Mouse (Mus musculus) MEL (cell line): ENCODE measurements around the gene Cntrl. TPM values are rescaled to one million over a fixed set of nuclear protein-coding genes. Genes with fewer than 3 reads are reported as not detected.

Experiments
- DNase-seq: peaks from one replicate; pipeline ENCODE4 v3.0.0; 2011; ENCODE audit warnings: low read depth, low spot score
- H3K27ac ChIP-seq: 2 replicates; pipeline ENCODE4 v1.5.1; 2012; ENCODE audit warnings: low read depth, mild to moderate bottlenecking, control low read depth, low read length, moderate library complexity; ENCODE audit not compliant: control insufficient read depth
- H3K27me3 ChIP-seq, 2 experiments: fragments of 150-350 bp in 1 of 2; sonication (generic) in 1 of 2; 2 replicates each; pipeline ENCODE4 v1.6.1; 2012; ENCODE audit warnings: low read length in 2 of 2, mild to moderate bottlenecking in 2 of 2, improper control_type of control experiment in 1 of 2, moderate library complexity in 1 of 2; ENCODE audit not compliant: insufficient read depth in 2 of 2, control insufficient read depth in 1 of 2
- H3K36me3 ChIP-seq, 2 experiments: 2 replicates each; pipeline ENCODE4 v1.6.1; 2012 to 2014; ENCODE audit warnings: low read length in 2 of 2, improper control_type of control experiment in 1 of 2, inconsistent platforms in 1 of 2, mild to moderate bottlenecking in 1 of 2; ENCODE audit not compliant: insufficient read depth in 2 of 2, control insufficient read depth in 1 of 2
- H3K4me1 ChIP-seq, 2 experiments: fragments of 150-350 bp in 1 of 2; sonication (generic) in 1 of 2; 2 replicates each; pipeline ENCODE4 v1.6.1; 2012; ENCODE audit warnings: low read length in 2 of 2, improper control_type of control experiment in 1 of 2, mild to moderate bottlenecking in 1 of 2; ENCODE audit not compliant: insufficient read depth in 2 of 2, control insufficient read depth in 1 of 2
- H3K4me3 ChIP-seq, 2 experiments: fragments of 150-350 bp in 1 of 2; sonication (generic) in 1 of 2; 2 replicates each; pipeline ENCODE4 v1.5.1; 2012; ENCODE audit warnings: low read depth in 2 of 2, low read length in 2 of 2, mild to moderate bottlenecking in 2 of 2, moderate library complexity in 2 of 2, control low read depth in 1 of 2, improper control_type of control experiment in 1 of 2; ENCODE audit not compliant: control insufficient read depth in 1 of 2, insufficient read depth in 1 of 2
- H3K79me2 ChIP-seq: 2 replicates; pipeline ENCODE4 v1.6.1; 2012; ENCODE audit warnings: mild to moderate bottlenecking, low read length, moderate library complexity; ENCODE audit not compliant: control insufficient read depth, poor library complexity, insufficient read depth
- H3K9ac ChIP-seq: 2 replicates; pipeline ENCODE4 v1.6.1; 2012; ENCODE audit warnings: low read depth, mild to moderate bottlenecking, control low read depth, low read length, moderate library complexity; ENCODE audit not compliant: control insufficient read depth, poor library complexity, severe bottlenecking
- H3K9me3 ChIP-seq: fragments of 150-350 bp; sonication (generic); replicated peaks from 2 replicates; pipeline ENCODE4 v1.6.1; 2012; ENCODE audit warnings: mild to moderate bottlenecking, low read length, improper control_type of control experiment, moderate library complexity; ENCODE audit not compliant: insufficient read depth
- BHLHE40 ChIP-seq: IDR thresholded peaks from 2 replicates; pipeline ENCODE4 v1.6.1; 2012; ENCODE audit warnings: low read depth, mild to moderate bottlenecking, inconsistent platforms, low read length, improper control_type of control experiment, borderline replicate concordance
- CHD2 ChIP-seq: IDR thresholded peaks from 2 replicates; pipeline ENCODE4 v1.6.1; 2011; ENCODE audit warnings: low read length, improper control_type of control experiment
- CTCF ChIP-seq, 3 experiments: IDR thresholded peaks in 2 of 3; conservative IDR thresholded peaks in 1 of 3; 2 replicates each; pipeline ENCODE4 v1.5.1; 2011 to 2012; ENCODE audit warnings: low read length in 3 of 3, low read depth in 2 of 3, mild to moderate bottlenecking in 2 of 3, improper control_type of control experiment in 1 of 3, inconsistent platforms in 1 of 3, mixed read lengths in 1 of 3, moderate library complexity in 1 of 3; ENCODE audit not compliant: control insufficient read depth in 1 of 3, insufficient read depth in 1 of 3, poor library complexity in 1 of 3, severe bottlenecking in 1 of 3
- EP300 ChIP-seq, 2 experiments: IDR thresholded peaks; 2 replicates each; pipeline ENCODE4 v1.6.1; 2011; ENCODE audit warnings: improper control_type of control experiment in 2 of 2, low read length in 2 of 2, low read depth in 1 of 2, mild to moderate bottlenecking in 1 of 2
- GATA1 ChIP-seq: IDR thresholded peaks from 2 replicates; pipeline ENCODE4 v1.6.1; 2011; ENCODE audit warnings: low read depth, low read length, improper control_type of control experiment
- MAZ ChIP-seq: IDR thresholded peaks from 2 replicates; pipeline ENCODE4 v1.6.1; 2012; ENCODE audit warnings: low read depth, mild to moderate bottlenecking, inconsistent platforms, low read length, improper control_type of control experiment
- MXI1 ChIP-seq: IDR thresholded peaks from 2 replicates; pipeline ENCODE4 v1.6.1; 2011; ENCODE audit warnings: mild to moderate bottlenecking, low read depth, low read length, improper control_type of control experiment
- MYB ChIP-seq: IDR thresholded peaks from 2 replicates; pipeline ENCODE4 v1.6.1; 2011; ENCODE audit warnings: mild to moderate bottlenecking, low read depth, low read length, improper control_type of control experiment
- POLR2AphosphoS2 ChIP-seq: IDR thresholded peaks from 2 replicates; pipeline ENCODE4 v1.6.1; 2011; ENCODE audit warnings: low read length, improper control_type of control experiment
- POLR2AphosphoS5 ChIP-seq: IDR thresholded peaks from 2 replicates; pipeline ENCODE4 v1.6.1; 2012; ENCODE audit warnings: low read depth, borderline replicate concordance, mild to moderate bottlenecking, inconsistent platforms, low read length, moderate library complexity, mixed read lengths
- RAD21 ChIP-seq: IDR thresholded peaks from 2 replicates; pipeline ENCODE4 v1.6.1; 2011; ENCODE audit warnings: mild to moderate bottlenecking, low read depth, low read length, improper control_type of control experiment
- SIN3A ChIP-seq: IDR thresholded peaks from 2 replicates; pipeline ENCODE4 v1.6.1; 2012; ENCODE audit warnings: low read length, improper control_type of control experiment, inconsistent platforms
- TBP ChIP-seq: IDR thresholded peaks from 2 replicates; pipeline ENCODE4 v1.8.0; 2011; ENCODE audit warnings: low read depth, low read length, improper control_type of control experiment
- USF1 ChIP-seq: IDR thresholded peaks from 2 replicates; pipeline ENCODE4 v1.6.1; 2014; ENCODE audit warnings: low read depth, mild to moderate bottlenecking, inconsistent platforms, low read length, improper control_type of control experiment, moderate library complexity
- USF2 ChIP-seq, 2 experiments: IDR thresholded peaks; 2 replicates each; pipeline ENCODE4 v1.6.1; 2011 to 2012; ENCODE audit warnings: improper control_type of control experiment in 2 of 2, low read length in 2 of 2, borderline replicate concordance in 1 of 2, inconsistent platforms in 1 of 2, low read depth in 1 of 2, mild to moderate bottlenecking in 1 of 2; ENCODE audit not compliant: insufficient read depth in 1 of 2
- ZKSCAN1 ChIP-seq: IDR thresholded peaks from 2 replicates; pipeline ENCODE4 v1.6.1; 2012; ENCODE audit warnings: low read depth, mild to moderate bottlenecking, inconsistent platforms, low read length, improper control_type of control experiment, moderate library complexity
- ZMIZ1 ChIP-seq: IDR thresholded peaks from 2 replicates; pipeline ENCODE4 v1.6.1; 2012; ENCODE audit warnings: low read depth, mild to moderate bottlenecking, inconsistent platforms, low read length, improper control_type of control experiment, moderate library complexity
- polyA plus RNA-seq, 2 experiments: library from polyadenylated mRNA; stranded (reverse) in 1 of 2; unstranded in 1 of 2; fragments of >175 nt in 1 of 2; fragments of >200 nt in 1 of 2; gene quantifications; 2 replicates each; pipeline versions ENCODE4 v1.2.1 to v1.2.4; 2012; ENCODE audit warnings: low replicate concordance in 2 of 2, low read depth in 1 of 2; ENCODE audit not compliant: insufficient read length in 2 of 2, insufficient read depth in 1 of 2, missing spikeins in 1 of 2
- total RNA-seq: library from RNA; depleted of rRNA; stranded (reverse); fragments of 300-350 nt; gene quantifications from 2 replicates; pipeline ENCODE4 v1.2.3, GENCODE M21; 2012

The Cntrl gene
- total and polyA plus RNA-seq, 3 experiments = 17.0 to 24.0 TPM; not detected in 1

- DNase-seq = no peak
- Histone ChIP-seq H3K27ac (no peak overlapping the region), H3K9me3 (no peaks in the 10 kb centered on the region), H3K4me1 (no peaks in the 10 kb centered on the region; a peak in 1 of 4 replicates), H3K27me3 (no peaks in the 10 kb centered on the region), H3K36me3 (peaks cover 0 to 8% of the 10 kb centered on the region in 2 experiments; a peak in 2 of 4 replicates), H3K9ac (no peak overlapping the region), H3K79me2 (no peaks in the 10 kb centered on the region), H3K4me3 (no peak overlapping the region)
- TF ChIP-seq RAD21 (no peak), MAZ (no peak), USF1 (no peak), ZMIZ1 (no peak), MXI1 (no peak), CTCF (IDR thresholded peaks at IDR 0.05 in 2 of 3, conservative IDR thresholded peaks at IDR 0.05 in 1 of 3; ENCODE audit: control insufficient read depth in 1 of 3, insufficient read depth in 1 of 3, low read depth in 2 of 3, low read length in 3 of 3, poor library complexity in 1 of 3, severe bottlenecking in 1 of 3) (no peak)
These were observed 52.7 kb downstream of the Cntrl start for GRCm38 (mm10) chr2:35161846-35162488.

GRCm38 (mm10) chr2:35163396-35163795, 54.1 kb downstream of the Cntrl start:
- DNase-seq = no peak
- H3K9ac ChIP-seq = no peak overlapping the region
- peaks cover 0 to 12% of the 10 kb centered on the region in 2 experiments; a peak in 2 of 4 replicates for H3K36me3 ChIP-seq
- H3K4me3 ChIP-seq = no peak overlapping the region
- TF ChIP-seq CHD2 = no peak
- TF ChIP-seq TBP = no peak
- no peak for TF ChIP-seq USF1
- no peak for TF ChIP-seq POLR2AphosphoS5
- TF ChIP-seq USF2 (IDR thresholded peaks at IDR 0.05; ENCODE audit: borderline replicate concordance in 1 of 2, insufficient read depth in 1 of 2, low read depth in 1 of 2, low read length in 2 of 2) = no peak
- TF ChIP-seq BHLHE40 = no peak
- no peak for TF ChIP-seq EP300 (IDR thresholded peaks at IDR 0.05; ENCODE audit: low read depth in 1 of 2, low read length in 2 of 2)
- no peak for TF ChIP-seq GATA1
- TF ChIP-seq MYB = no peak
- no peak for TF ChIP-seq POLR2AphosphoS2
- TF ChIP-seq ZMIZ1 = no peak
- no peak for TF ChIP-seq ZKSCAN1
- TF ChIP-seq SIN3A = no peak
- H3K27me3 ChIP-seq = no peaks in the 10 kb centered on the region
- H3K79me2 ChIP-seq = no peaks in the 10 kb centered on the region
- no peak overlapping the region for H3K27ac ChIP-seq
- no peaks in the 10 kb centered on the region; a peak in 1 of 4 replicates for H3K4me1 ChIP-seq
- no peaks in the 10 kb centered on the region for H3K9me3 ChIP-seq
